Mouse (Mus musculus) heart, adult 2 months (tissue): ENCODE measurements around the gene Pipox.

Source experiments
- CTCF ChIP-seq: fragments of 200-600 bp; IDR thresholded peaks from 2 replicates; pipeline ENCODE4 v1.8.1; 2022; ENCODE audit warnings: antibody characterized with exemption, mild to moderate bottlenecking, moderate library complexity
- EP300 ChIP-seq: fragments of 200-500 bp; IDR thresholded peaks from 2 replicates; pipeline ENCODE4 v1.6.1; 2011; ENCODE audit warnings: low read depth, low read length, control low read depth; ENCODE audit not compliant: insufficient read depth
- POLR2A ChIP-seq: fragments of 200-500 bp; IDR thresholded peaks from 2 replicates; pipeline ENCODE4 v1.6.1; 2011; ENCODE audit warnings: mild to moderate bottlenecking, low read depth, low read length, control low read depth; ENCODE audit not compliant: insufficient read depth

DNA sequence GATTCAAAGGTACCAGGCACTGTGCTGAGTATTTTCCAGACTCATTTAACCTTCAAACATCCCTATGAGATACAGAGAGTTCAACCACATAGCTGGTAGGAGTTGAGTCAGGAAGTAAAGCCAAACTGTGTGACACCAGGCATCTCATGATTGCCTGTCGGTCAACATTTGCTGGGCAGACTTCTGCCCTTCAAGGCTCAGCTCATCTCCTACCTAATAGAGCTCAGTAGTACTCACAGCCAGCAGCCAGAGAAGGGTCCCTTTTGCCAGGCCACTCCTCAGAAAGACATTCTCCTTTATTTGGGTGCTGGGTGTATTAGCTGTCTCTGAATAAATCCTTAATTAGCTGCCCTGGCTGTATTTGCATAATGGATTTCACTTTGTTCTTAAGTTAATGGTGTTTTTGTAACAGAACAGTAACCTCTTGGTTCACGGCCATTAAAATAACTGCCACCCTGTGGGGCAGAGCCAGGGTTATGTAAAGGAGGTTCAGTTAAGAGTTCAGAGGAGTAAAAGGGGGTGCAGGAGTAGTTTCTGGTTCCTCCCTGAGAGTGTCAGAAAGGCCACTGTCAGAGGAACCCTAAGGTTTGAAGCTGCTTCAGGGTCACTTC, 3.1 kb downstream of the Pipox start:
- no peak for TF ChIP-seq CTCF
- TF ChIP-seq POLR2A = no peak
- TF ChIP-seq EP300 = no peak
